Mouse (Mus musculus) liver, embryonic 14.5 days (tissue): ENCODE results near the gene Mapk8ip3.

Experiments
- CTCF ChIP-seq: IDR thresholded peaks from 2 replicates; pipeline ENCODE4 v1.5.1; 2016; ENCODE audit warnings: antibody characterized with exemption, low read depth, control low read depth
- EP300 ChIP-seq: IDR thresholded peaks from 2 replicates; pipeline ENCODE4 v1.6.1; 2016; ENCODE audit warnings: antibody characterized with exemption, low read depth

DNA sequence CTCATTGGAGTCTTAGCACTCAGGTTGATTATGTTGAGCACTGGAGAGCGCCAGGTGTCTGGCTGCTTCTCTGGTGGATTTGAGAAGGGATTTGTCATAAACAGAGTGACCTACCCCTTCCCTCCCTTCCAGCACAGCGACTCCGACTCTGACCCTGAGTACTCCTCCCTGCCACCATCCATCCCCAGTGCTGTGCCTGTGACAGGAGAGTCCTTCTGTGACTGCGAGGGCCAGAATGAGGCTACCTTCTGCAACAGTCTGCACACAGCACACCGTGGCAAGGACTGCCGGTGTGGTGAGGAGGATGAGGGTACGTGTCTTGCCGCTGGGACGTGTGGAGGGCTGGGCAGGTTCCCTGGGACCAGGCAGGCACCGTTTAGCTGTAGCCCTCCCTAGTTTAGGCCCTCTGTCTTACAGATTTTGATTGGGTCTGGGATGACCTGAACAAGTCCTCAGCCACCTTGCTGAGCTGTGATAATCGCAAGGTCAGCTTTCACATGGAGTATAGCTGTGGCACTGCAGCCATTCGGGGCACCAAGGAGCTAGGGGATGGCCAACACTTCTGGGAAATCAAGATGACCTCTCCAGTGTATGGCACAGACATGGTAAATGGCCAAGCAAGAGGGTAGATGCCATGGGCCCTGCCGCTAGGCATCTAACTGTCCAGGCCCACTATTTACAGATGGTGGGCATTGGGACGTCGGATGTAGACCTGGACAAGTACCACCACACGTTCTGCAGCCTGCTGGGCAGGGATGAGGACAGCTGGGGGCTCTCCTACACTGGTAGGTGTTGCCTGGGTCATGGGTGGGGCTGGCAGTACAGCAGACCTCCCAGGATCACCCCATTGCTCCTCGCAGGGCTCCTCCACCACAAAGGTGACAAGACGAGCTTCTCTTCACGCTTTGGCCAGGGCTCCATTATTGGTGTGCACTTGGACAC lies 46.4 kb downstream of the Mapk8ip3 start:
- TF ChIP-seq CTCF = no peak
- no peak for TF ChIP-seq EP300
